Mouse (Mus musculus): ENCODE results near the gene Vsig8.

The Vsig8 gene

GRCm38 (mm10) chr1:172555638-172556037 is at the start of gene Vsig8:
Gene Vsig8 (plus strand): TSS chr1:172555938.
- DNase-seq: no peak

DNA sequence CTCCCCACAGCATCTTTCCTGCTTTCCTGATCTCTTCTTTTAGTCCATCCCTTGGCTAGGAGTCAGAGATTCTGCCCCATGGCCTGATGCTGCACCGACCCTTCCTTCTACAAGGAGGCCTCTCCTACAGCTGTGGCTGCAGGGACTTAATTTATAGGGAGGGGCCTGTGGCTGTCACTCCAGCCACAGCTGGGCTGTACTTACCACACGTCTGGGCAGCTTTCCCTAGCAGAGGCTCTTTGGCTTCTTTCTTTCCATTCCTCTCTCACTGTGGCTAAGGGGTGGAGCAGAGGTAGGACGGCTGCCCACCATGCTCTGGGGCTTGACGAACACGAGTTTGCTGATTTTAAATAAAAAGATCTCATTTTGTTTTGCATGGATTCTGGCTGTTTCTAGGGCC is 48.7 kb upstream of the Vsig8 start:
- DNase-seq: no peak

GRCm38 (mm10) chr1:172507701-172508100 is 48.0 kb upstream of the Vsig8 start:
- no peak for DNase-seq

DNA sequence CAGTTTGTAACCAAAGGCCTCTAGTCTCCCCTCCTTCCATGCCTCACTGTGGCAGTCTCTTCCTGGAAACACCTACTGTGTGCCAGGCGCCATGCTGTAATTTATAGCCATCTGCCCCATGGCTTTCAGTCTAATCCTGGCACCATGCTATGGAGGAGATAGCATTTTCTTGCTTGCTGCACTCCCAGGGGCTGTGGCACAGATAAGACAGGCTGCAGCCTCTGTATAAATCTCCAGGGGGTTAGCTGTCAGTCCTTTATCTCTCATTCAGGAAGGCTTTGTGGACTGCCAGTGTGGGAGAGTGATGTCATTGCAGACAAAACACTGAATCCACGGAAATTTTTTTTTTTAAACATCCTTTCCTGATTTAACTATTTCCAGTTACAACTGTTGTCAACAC is 47.6 kb upstream of the Vsig8 start:
- DNase-seq: no peak

DNA sequence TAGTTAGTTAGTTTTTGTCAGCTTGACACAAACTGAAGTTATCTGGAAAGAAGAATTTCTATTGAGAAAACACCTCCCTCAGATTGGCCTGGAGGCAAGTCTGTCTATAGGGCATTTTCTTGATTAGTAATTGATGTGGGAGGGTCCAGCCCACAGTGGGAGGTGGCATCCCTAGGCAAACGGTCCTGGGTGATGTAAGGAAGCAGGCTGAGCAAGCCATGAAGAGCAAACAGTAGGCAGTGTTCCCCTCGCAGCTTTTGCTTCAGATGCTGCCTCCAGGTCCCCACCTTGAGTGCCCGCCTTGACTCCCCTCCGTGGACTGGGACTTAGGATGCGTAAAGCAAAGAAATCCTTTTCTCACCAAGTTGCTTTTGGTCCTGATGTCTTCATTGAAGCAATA is 46.5 kb upstream of the Vsig8 start:
- no peak for DNase-seq

DNA sequence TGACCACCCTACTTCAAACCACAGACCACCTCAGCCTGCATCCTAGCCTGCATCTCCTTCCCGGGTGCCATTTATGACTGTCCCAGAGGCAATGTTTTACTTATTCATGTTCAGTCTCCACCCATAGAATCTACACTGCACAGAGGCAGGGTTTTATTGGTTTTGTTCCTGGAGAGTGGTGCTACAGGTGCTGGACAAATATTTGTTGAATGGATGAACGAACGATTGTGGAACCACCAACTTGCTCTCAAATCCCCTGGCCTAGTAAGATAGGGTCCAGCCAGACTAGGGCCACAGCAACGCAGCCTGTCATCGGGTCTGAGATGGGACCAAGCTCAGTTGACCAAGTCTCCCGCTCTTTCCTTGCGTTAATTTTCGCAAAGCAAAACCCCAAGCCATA is 45.8 kb upstream of the Vsig8 start:
- DNase-seq: no peak

DNA sequence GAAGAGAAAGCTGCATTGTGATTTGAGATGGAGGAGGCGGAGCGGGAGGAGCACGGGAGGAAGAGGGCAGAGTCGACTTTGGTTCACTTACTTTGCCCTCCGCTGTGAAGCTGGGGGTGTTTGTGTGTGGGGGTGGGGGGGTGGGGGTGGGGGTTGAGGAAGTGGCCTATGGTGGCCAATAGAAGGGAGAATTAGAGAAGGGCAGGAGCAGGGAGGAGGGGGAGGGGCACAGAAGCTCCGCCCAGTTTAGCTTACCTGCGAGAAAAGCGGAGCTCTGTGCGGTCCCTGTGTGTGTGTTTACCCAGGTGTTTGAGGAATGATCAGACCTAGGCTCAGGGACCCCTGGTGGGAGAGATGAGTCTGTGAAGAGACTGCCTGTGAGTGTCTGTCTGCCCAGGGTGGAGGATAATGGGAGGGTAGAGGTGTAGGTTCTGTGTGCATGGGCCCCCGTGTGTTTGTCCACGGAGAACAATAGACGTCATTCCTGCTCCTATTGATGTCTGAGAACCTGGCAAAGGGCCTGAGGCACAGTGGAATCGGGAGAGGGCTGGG is 45.2 kb upstream of the Vsig8 start:
- DNase-seq: no peak

GRCm38 (mm10) chr1:172512962-172513361 is 42.8 kb upstream of the Vsig8 start:
- no peak for DNase-seq

DNA sequence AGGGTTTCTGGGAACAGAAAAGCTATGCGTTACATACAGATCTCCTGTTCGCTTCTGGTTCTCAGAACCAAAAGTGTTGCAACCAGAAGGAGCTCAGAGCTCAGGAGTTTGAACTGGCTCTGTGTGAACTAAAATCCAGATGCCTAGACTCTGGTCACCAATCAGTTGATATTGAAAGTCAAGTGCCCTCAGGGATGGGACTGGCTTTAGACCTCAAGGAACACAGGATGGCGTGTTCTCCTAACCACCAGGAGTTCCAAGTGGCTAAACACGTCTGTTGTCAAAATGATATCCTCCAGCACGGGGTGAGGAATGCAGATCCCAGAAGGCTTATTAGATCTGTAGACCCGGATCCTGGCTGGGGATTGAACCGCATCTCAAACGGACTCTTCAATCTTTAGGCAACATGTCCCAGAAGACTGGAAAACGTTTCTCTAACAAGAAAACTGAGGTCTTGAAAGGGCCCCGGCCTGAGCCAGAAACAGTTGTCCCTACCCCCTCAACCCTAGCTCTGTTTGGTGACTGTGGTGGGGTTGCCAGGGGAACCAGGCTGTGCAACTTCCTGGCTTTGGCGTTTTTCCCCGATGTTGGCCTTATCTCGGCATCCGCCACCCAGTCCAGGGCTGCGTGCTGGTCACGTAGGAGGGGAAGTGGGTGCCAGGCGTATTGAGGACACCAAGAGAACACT is 42.1 kb upstream of the Vsig8 start:
- DNase-seq: peak in 1 of 2 experiments; percentile 34

DNA sequence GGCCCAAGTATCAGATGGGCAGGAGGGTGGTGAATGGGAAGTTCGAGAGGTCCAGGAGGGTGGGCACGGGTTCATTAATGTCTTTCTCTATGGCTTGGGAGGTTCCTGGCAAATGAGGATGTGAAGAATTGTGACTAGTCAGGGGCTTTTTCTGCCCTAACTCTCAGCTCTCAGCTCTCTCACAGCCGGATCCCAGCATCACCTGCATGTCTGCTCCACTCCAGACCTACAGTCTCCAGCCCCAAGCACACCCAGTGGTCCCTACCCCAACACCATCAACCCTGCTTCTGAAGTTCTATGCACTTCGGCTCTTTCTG is 41.6 kb upstream of the Vsig8 start:
- DNase-seq: no peak

DNA sequence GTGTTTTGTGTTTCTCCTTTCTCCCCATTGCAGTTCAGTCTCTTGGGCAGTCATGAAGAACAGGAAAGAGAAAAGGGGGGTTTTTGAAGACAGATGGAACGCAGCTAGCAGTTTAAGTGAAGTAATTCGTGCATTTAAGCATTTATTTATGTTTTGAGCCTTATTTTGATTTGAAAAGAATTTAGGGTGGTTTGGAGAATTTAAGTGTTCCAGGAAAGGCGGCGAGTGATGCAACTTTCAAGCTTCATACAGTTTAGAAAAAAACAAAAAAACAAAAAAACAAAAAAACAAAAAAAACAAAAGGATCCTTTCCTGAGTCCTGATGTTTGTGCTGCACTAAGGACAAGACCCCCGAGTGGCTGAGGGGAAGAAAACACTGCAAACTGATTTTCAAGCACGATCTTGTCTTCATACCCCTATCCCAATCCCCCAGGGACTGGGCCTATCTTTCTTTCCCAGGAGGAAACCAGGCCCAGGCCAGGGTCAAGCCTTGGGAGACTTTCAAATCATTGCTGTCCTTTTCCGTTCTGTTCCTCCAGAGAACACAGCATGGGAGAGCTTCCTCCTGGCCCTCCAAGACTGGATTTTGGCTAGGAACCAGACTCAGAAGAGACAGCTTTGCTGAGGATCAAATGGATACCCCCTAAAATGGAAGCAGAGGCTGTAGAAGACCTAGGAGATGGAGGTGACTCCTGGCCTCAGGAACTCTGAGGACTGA is 41.0 kb upstream of the Vsig8 start:
- no peak for DNase-seq

GRCm38 (mm10) chr1:172515396-172515795 is 40.3 kb upstream of the Vsig8 start:
- no peak for DNase-seq

DNA sequence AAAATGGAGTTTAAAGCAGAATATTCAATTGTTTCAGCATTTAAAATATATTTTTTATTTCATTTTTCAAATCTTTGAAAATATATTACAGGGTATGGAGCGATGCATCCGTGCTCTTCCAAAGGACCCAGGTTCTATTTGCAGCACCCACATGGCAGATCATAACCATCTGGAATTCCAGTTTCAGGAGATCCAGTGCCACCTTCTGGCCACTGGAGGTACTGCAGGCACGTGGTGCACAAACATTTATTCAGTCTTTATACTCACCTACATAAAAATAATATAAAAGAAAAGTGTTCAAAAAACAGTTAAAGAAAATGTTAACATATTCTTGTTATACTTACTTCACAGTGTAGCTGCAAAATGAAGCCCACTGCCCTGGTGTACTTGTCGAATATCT is 37.7 kb upstream of the Vsig8 start:
- no peak for DNase-seq

- no peak for DNase-seq
Measured at GRCm38 (mm10) chr1:172519644-172520043, 36.1 kb upstream of the Vsig8 start.

DNA sequence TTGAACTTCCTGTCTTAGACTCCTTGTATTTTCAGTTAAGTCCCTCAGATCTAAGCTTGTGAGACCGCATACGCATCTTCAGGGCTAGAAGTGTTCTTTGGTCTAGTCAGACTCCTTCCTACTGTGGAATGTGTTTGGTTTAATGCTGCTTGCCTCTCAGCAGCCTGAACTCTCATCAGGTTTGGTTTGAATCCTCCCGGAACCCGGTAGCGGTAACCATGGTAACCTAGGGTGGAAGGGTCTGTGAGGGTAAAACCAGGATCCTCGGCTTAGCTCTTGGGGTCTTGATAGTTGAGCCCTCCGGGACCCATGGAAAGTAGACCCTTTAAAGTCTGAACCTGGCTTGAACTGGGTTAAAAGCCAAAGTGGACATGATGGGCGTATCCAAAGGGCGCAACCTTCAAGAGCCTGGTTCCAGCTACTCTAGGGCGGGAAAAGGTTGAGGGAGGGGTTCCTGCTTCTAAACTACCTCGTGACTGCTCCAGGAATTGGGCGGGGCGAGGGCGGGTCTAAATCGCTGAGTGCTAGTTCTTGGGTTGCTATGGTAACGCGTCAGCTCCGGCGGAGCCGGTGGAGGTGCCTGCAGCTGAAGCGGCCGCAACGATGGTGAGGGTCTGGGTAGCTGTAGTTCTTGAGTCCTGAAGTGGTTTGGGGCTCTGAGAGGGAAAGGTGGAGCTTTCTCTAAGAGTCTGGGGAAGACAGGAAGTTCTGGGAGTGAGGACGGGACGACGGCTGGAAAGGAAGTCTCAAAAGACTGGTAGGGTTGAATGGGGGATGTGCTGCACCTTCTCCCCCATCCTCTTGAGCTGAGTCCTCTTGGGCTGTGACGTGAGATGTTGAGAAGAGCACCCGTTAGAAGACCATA is 34.9 kb upstream of the Vsig8 start, which contains the start of gene Cfap45:
Gene Cfap45, plus strand, starts transcription at position 226 of the 865 bp plus-strand sequence.
- DNase-seq: peak; percentile 85 to 89

DNA sequence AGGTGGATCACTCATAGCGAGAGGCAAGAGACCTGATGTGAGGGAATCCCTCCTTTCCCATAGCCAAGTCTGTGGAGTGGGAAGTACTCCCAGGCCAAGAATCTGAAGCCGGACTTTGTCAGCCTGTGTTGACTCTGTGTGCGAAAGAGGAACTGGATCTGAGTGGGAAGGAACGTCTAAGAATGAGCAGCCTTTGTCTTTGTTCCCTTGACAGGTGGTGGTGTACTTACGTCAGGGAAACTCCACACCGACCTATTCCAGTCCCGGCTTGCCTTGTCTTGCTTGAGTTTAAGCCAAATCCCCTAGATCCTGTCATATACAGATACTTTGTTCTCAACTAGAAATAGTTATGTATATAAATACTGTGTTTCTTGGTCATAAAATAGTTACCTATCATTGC is 33.2 kb upstream of the Vsig8 start:
- no peak for DNase-seq

DNA sequence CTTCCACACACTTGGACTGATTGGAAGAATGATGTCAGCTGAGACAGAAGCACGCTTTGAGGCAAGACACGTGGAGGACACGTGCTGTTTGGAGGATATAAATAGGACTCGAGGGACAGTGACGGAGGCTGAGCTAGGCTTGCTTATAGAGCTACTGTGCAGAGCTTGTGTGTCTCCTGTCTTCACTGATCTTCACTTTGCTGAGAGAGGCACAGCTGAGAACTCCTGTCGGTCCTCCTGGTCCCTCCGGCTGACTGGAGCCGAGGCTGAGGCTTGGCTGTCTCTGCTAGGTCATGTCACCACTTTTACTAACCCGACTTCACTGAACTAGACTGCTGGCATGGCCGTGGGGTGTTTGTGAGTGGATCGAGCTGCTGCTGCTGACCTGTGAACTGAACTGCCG is 32.0 kb upstream of the Vsig8 start:
- no peak for DNase-seq

DNA sequence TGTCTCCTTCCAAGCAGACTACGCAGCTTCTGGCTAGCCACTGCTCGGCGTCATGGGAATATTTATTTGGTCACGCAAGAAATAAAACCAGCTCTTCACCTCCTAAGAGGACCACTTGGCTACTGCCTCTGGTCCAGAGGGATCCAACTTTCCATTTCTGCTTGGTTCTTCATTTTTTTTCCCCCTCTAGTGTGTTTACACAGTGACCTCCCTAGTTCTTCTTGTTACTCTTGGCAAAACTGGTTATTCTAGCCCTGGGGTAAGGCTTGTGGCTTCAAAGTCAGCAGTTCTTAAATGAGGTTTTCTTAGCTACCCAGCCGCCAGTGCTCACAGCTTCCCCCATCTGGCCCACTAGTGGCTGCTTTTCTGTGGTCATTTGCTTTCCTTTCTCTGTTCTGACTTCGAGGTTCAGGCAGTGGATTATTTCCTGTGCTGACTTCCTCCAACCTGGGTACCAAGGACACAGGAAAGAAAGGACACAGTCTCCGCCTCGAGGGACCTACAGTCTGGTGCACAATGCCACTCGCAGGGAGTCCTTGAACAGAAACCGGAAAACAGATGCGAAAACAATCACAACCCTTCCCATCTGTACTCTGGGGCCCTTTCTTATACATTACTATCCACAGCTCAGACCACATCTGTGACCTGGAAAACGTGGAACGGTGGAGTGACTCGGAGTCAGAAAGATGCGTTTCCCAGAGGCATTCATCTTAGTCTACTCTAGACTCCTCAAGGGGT is 30.5 kb upstream of the Vsig8 start:
- no peak for DNase-seq

- no peak for DNase-seq
Measured at GRCm38 (mm10) chr1:172525971-172526370, 29.8 kb upstream of the Vsig8 start.

- DNase-seq: no peak
Measured at GRCm38 (mm10) chr1:172526380-172527081, 29.2 kb upstream of the Vsig8 start.

GRCm38 (mm10) chr1:172527431-172527830 is 28.3 kb upstream of the Vsig8 start:
- DNase-seq: no peak

GRCm38 (mm10) chr1:172528701-172529100 is 27.0 kb upstream of the Vsig8 start:
- peak; percentile 96 to 98 for DNase-seq

Measured in cerebellum, postnatal 10 days (tissue).